Mouse (Mus musculus): ENCODE data around the gene Spata32. TPM values are rescaled to one million over a fixed set of nuclear protein-coding genes. Genes with fewer than 3 reads are reported as not detected.

The Spata32 gene
- polyA plus RNA-seq, 1 experiment, result not detected

- Histone ChIP-seq H3K4me1 (ENCODE audit: control insufficient read depth) (peaks cover 11% of the 10 kb centered on the region), H3K4me3 (replicated peaks) (no peak overlapping the region), H3K36me3 (ENCODE audit: control insufficient read depth) (no peaks in the 10 kb centered on the region), H3K27me3 (ENCODE audit: control insufficient read depth) (peaks cover 6% of the 10 kb centered on the region; the same call in 1 of the 2 replicates), H3K9me3 (ENCODE audit: control insufficient read depth, low read length) (no peaks in the 10 kb centered on the region)
- TF ChIP-seq TAL1 (IDR thresholded peaks at IDR 0.05; ENCODE audit: low read length) (no peak), GATA1 (IDR thresholded peaks at IDR 0.05; ENCODE audit: low read length) (no peak)
These were observed 43.6 kb upstream of the Spata32 start for GRCm38 (mm10) chr11:103261671-103262411.

GRCm38 (mm10) chr11:103260515-103261192, 42.4 kb upstream of the Spata32 start:
- Histone ChIP-seq H3K27me3 (ENCODE audit: control insufficient read depth) (no peaks in the 10 kb centered on the region), H3K4me1 (ENCODE audit: control insufficient read depth) (peaks cover 2% of the 10 kb centered on the region), H3K4me3 (replicated peaks) (no peak overlapping the region), H3K36me3 (ENCODE audit: control insufficient read depth) (no peaks in the 10 kb centered on the region), H3K9me3 (ENCODE audit: control insufficient read depth, low read length) (no peaks in the 10 kb centered on the region)
- TF ChIP-seq GATA1 (IDR thresholded peaks at IDR 0.05; ENCODE audit: low read length), result no peak
- TF ChIP-seq TAL1 (IDR thresholded peaks at IDR 0.05; ENCODE audit: low read length), result no peak

- no peaks in the 10 kb centered on the region for H3K36me3 ChIP-seq (ENCODE audit: control insufficient read depth)
- H3K4me3 ChIP-seq (replicated peaks), result no peak overlapping the region
- H3K9me3 ChIP-seq (ENCODE audit: control insufficient read depth, low read length), result no peaks in the 10 kb centered on the region
- no peaks in the 10 kb centered on the region; the same call in 1 of the 2 replicates for H3K4me1 ChIP-seq (ENCODE audit: control insufficient read depth)
- H3K27me3 ChIP-seq (ENCODE audit: control insufficient read depth), result no peaks in the 10 kb centered on the region
- TF ChIP-seq GATA1 (IDR thresholded peaks at IDR 0.05; ENCODE audit: low read length), result no peak
- TF ChIP-seq TAL1 (IDR thresholded peaks at IDR 0.05; ENCODE audit: low read length), result no peak
These were observed 41.8 kb upstream of the Spata32 start for GRCm38 (mm10) chr11:103260034-103260433.

- H3K36me3 ChIP-seq (ENCODE audit: control insufficient read depth), result no peaks in the 10 kb centered on the region
- H3K27me3 ChIP-seq (ENCODE audit: control insufficient read depth), result no peaks in the 10 kb centered on the region
- H3K9me3 ChIP-seq (ENCODE audit: control insufficient read depth, low read length), result no peaks in the 10 kb centered on the region
- no peaks in the 10 kb centered on the region for H3K4me1 ChIP-seq (ENCODE audit: control insufficient read depth)
- TF ChIP-seq TAL1 (IDR thresholded peaks at IDR 0.05; ENCODE audit: low read length), result no peak
- no peak for TF ChIP-seq GATA1 (IDR thresholded peaks at IDR 0.05; ENCODE audit: low read length)
- H3K4me3 ChIP-seq (replicated peaks), result no peak overlapping the region
These were observed 39.8 kb upstream of the Spata32 start for GRCm38 (mm10) chr11:103257938-103258481.

GRCm38 (mm10) chr11:103253605-103254004, 35.4 kb upstream of the Spata32 start:
- Histone ChIP-seq H3K4me3 (replicated peaks) (no peak overlapping the region), H3K9me3 (ENCODE audit: control insufficient read depth, low read length) (no peaks in the 10 kb centered on the region), H3K4me1 (ENCODE audit: control insufficient read depth) (peaks cover 2% of the 10 kb centered on the region; the same call in 1 of the 2 replicates), H3K36me3 (ENCODE audit: control insufficient read depth) (no peaks in the 10 kb centered on the region), H3K27me3 (ENCODE audit: control insufficient read depth) (no peaks in the 10 kb centered on the region)
- TF ChIP-seq GATA1 (IDR thresholded peaks at IDR 0.05; ENCODE audit: low read length) (no peak), TAL1 (IDR thresholded peaks at IDR 0.05; ENCODE audit: low read length) (no peak)

GRCm38 (mm10) chr11:103252380-103252779, 34.1 kb upstream of the Spata32 start:
- no peak for TF ChIP-seq GATA1 (IDR thresholded peaks at IDR 0.05; ENCODE audit: low read length)
- no peak for TF ChIP-seq TAL1 (IDR thresholded peaks at IDR 0.05; ENCODE audit: low read length)
- H3K36me3 ChIP-seq (ENCODE audit: control insufficient read depth), result no peaks in the 10 kb centered on the region
- no peak overlapping the region for H3K4me3 ChIP-seq (replicated peaks)
- no peaks in the 10 kb centered on the region for H3K27me3 ChIP-seq (ENCODE audit: control insufficient read depth)
- peaks cover 2% of the 10 kb centered on the region; the same call in 1 of the 2 replicates for H3K4me1 ChIP-seq (ENCODE audit: control insufficient read depth)
- no peaks in the 10 kb centered on the region for H3K9me3 ChIP-seq (ENCODE audit: control insufficient read depth, low read length)

- TF ChIP-seq GATA1 (IDR thresholded peaks at IDR 0.05; ENCODE audit: low read length) (no peak), TAL1 (IDR thresholded peaks at IDR 0.05; ENCODE audit: low read length) (no peak)
- H3K27me3 ChIP-seq (ENCODE audit: control insufficient read depth), result no peaks in the 10 kb centered on the region
- H3K36me3 ChIP-seq (ENCODE audit: control insufficient read depth), result no peaks in the 10 kb centered on the region
- no peaks in the 10 kb centered on the region for H3K9me3 ChIP-seq (ENCODE audit: control insufficient read depth, low read length)
- H3K4me3 ChIP-seq (replicated peaks), result no peak overlapping the region
- peaks cover 14% of the 10 kb centered on the region for H3K4me1 ChIP-seq (ENCODE audit: control insufficient read depth)
These were observed 32.1 kb upstream of the Spata32 start for GRCm38 (mm10) chr11:103250324-103250723.

- Histone ChIP-seq H3K4me3 (replicated peaks) (no peak overlapping the region), H3K36me3 (ENCODE audit: control insufficient read depth) (no peaks in the 10 kb centered on the region), H3K4me1 (ENCODE audit: control insufficient read depth) (peaks cover 14% of the 10 kb centered on the region), H3K27me3 (ENCODE audit: control insufficient read depth) (no peaks in the 10 kb centered on the region), H3K9me3 (ENCODE audit: control insufficient read depth, low read length) (no peaks in the 10 kb centered on the region)
- no peak for TF ChIP-seq GATA1 (IDR thresholded peaks at IDR 0.05; ENCODE audit: low read length)
- TF ChIP-seq TAL1 (IDR thresholded peaks at IDR 0.05; ENCODE audit: low read length), result no peak
These were observed 31.3 kb upstream of the Spata32 start for GRCm38 (mm10) chr11:103249509-103249908.

- TF ChIP-seq GATA1 (IDR thresholded peaks at IDR 0.05; ENCODE audit: low read length), result no peak
- no peak for TF ChIP-seq TAL1 (IDR thresholded peaks at IDR 0.05; ENCODE audit: low read length)
- Histone ChIP-seq H3K36me3 (ENCODE audit: control insufficient read depth) (no peaks in the 10 kb centered on the region), H3K4me3 (replicated peaks) (no peak overlapping the region), H3K27me3 (ENCODE audit: control insufficient read depth) (no peaks in the 10 kb centered on the region), H3K9me3 (ENCODE audit: control insufficient read depth, low read length) (no peaks in the 10 kb centered on the region), H3K4me1 (ENCODE audit: control insufficient read depth) (peaks cover 14% of the 10 kb centered on the region)
These were observed 30.6 kb upstream of the Spata32 start for GRCm38 (mm10) chr11:103248837-103249236.

Data from erythroblast, embryonic 14.5 days (primary cell).